Mouse (Mus musculus) midbrain, embryonic 15.5 days (tissue): ENCODE data around the gene Rmdn2. TPM values are rescaled to one million over a fixed set of nuclear protein-coding genes. Genes with fewer than 3 reads are reported as not detected.

ENCODE experiments used
- ATAC-seq: fragments of 200-750 bp; cut with Nextera tagmentation; replicated peaks from 2 replicates; pipeline ENCODE4 v1.8.0; 2017; ENCODE audit warnings: moderate TSS enrichment
- H3K27ac ChIP-seq: fragments of 300-500 bp; sonication (generic); 2 replicates; pipeline ENCODE4 v1.5.1; 2015; ENCODE audit warnings: mild to moderate bottlenecking, inconsistent platforms
- H3K27me3 ChIP-seq: fragments of 300-500 bp; sonication (generic); replicated peaks from 2 replicates; pipeline ENCODE4 v1.6.1; 2015; ENCODE audit warnings: inconsistent platforms
- H3K36me3 ChIP-seq: fragments of 300-500 bp; sonication (generic); replicated peaks from 2 replicates; pipeline ENCODE4 v1.6.1; 2015; ENCODE audit warnings: inconsistent platforms
- H3K4me1 ChIP-seq: fragments of 300-500 bp; sonication (generic); 2 replicates; pipeline ENCODE4 v1.6.1; 2015; ENCODE audit warnings: inconsistent platforms
- H3K4me2 ChIP-seq: fragments of 300-500 bp; sonication (generic); 2 replicates; pipeline ENCODE4 v1.6.1; 2015; ENCODE audit warnings: inconsistent platforms, mild to moderate bottlenecking, moderate library complexity
- H3K4me3 ChIP-seq: fragments of 300-500 bp; sonication (generic); 2 replicates; pipeline ENCODE4 v1.5.1; 2015; ENCODE audit warnings: mild to moderate bottlenecking, inconsistent platforms
- H3K9ac ChIP-seq: fragments of 300-500 bp; sonication (generic); 2 replicates; pipeline ENCODE4 v1.6.1; 2015; ENCODE audit warnings: mild to moderate bottlenecking, inconsistent platforms
- H3K9me3 ChIP-seq: fragments of 300-500 bp; sonication (generic); 2 replicates; pipeline ENCODE4 v1.6.1; 2016; ENCODE audit warnings: inconsistent platforms
- WGBS: fragments of 180-500 bp; shearing (Covaris S2); methylation state at CpG from one replicate; pipeline ENCODE4 v1.1.7; 2015; ENCODE audit warnings: mixed read lengths; 5-methylcytosine and 5-hydroxymethylcytosine counted together
- polyA plus RNA-seq: library from polyadenylated mRNA; unstranded; fragments of >200 nt; fragmentation: Nextera tagmentation; extraction: Ambion mirVana; gene quantifications from 2 replicates; pipeline ENCODE4 v1.2.1, GENCODE M21; 2015

Gene Rmdn2
- polyA plus RNA-seq, 1 experiment from 2014 or later = 8.6 TPM

DNA sequence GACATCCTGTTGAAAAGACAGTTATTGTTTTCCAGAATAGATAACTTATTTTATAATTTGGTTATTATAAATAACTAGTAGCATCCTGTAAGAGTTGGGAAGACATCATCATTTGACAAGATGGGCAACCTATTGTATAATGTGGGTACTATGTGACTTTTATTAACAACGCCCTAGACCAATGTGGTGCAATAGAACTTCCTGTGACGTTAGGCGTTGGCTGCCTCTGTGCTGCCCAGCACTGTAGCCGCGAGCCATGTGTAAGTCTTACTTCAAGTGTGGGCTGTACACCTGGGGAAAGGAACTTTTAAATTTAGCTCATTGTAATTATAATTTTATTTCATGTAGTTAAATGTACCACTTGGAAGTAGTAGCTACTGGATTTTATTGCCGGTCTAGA lies 10.4 kb downstream of the Rmdn2 start:
- WGBS = 96% methylated on average over 6 of the region's 6 CpGs
- Histone ChIP-seq H3K4me1 (no peaks in the 10 kb centered on the region), H3K27ac (no peak overlapping the region), H3K27me3 (no peaks in the 10 kb centered on the region), H3K4me3 (no peak overlapping the region), H3K9ac (no peak overlapping the region), H3K9me3 (no peaks in the 10 kb centered on the region), H3K36me3 (no peaks in the 10 kb centered on the region), H3K4me2 (no peak overlapping the region)
- no peak for ATAC-seq

DNA sequence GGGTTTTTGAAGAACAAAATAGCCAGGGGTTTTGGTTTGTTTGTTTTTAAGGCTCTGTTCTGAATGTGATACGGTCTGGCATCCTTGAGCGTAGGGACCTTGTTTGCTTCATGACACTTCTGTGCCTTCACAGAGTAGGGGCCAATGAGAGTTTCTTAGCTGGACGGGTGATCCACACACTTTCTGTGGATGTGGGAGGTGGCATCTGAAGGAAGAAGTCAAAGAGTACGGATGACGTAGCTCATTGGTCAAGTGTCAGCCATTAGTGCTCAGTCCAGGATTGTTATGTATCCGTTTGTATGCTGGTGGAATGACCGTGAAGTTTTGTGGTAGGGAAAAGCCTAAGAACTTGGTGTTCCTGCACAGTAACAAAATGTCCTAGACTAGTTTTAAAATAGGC lies 10.9 kb downstream of the Rmdn2 start:
- no peaks in the 10 kb centered on the region for H3K27me3 ChIP-seq
- H3K9ac ChIP-seq = no peak overlapping the region
- 89% methylated on average over 7 of the region's 7 CpGs for WGBS
- no peak overlapping the region for H3K4me2 ChIP-seq
- H3K4me1 ChIP-seq = no peaks in the 10 kb centered on the region
- no peak overlapping the region for H3K4me3 ChIP-seq
- H3K27ac ChIP-seq = no peak overlapping the region
- H3K9me3 ChIP-seq = no peaks in the 10 kb centered on the region
- H3K36me3 ChIP-seq = no peaks in the 10 kb centered on the region
- no peak for ATAC-seq

DNA sequence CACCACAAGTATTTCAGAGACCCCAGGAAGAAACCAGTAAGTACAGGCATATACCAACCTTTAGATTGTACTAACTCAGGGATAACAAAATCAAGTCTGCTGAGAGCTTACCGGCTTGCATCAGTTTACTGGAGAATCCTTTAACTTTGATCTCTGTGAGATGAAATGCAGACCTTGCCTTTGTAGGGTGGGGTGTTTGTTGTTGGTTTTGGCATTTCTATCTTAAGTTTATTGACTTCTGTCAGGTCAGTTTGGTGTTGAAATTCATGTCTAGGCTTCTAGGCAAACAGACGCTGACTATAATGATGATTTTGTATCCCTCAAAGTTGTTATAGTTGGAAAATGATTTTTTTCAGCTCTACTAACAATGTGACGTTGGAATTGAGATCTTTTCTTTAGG lies 12.2 kb downstream of the Rmdn2 start:
- 85% methylated on average over 3 of the region's 3 CpGs for WGBS
- no peak overlapping the region for H3K27ac ChIP-seq
- H3K4me1 ChIP-seq = no peaks in the 10 kb centered on the region
- H3K9me3 ChIP-seq = no peaks in the 10 kb centered on the region
- no peak for ATAC-seq
- no peaks in the 10 kb centered on the region for H3K27me3 ChIP-seq
- H3K4me3 ChIP-seq = no peak overlapping the region
- no peak overlapping the region for H3K9ac ChIP-seq
- H3K4me2 ChIP-seq = no peak overlapping the region
- H3K36me3 ChIP-seq = no peaks in the 10 kb centered on the region

- 75% methylated on average over 12 of the region's 12 CpGs for WGBS
- H3K4me1 ChIP-seq = no peaks in the 10 kb centered on the region
- no peak overlapping the region for H3K27ac ChIP-seq
- no peak overlapping the region for H3K4me3 ChIP-seq
- ATAC-seq = no peak
- H3K9me3 ChIP-seq = no peaks in the 10 kb centered on the region
- H3K4me2 ChIP-seq = no peak overlapping the region
- no peak overlapping the region for H3K9ac ChIP-seq
- H3K36me3 ChIP-seq = no peaks in the 10 kb centered on the region
- no peaks in the 10 kb centered on the region for H3K27me3 ChIP-seq
Observed at GRCm38 (mm10) chr17:79626241-79626816, 14.7 kb downstream of the Rmdn2 start.

DNA sequence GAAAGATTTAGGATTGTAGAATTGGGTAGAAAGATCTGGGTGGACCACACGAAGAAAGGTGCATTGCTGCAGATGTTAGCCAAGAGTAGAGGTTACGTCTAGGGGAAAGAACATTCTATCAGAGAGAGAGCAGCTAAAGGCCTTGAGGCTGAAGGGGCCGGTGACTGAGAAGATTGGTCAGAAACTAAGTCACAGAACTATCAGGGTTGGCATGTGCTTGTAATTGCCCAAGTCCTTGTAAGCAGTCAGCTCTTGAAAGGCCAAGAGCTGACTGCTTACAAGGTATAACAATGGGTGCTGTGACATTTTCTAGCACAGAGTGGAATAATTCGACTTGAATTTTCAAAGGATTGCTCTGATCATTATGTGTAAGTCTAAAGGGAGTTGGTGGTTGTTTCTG lies 38.2 kb downstream of the Rmdn2 start:
- 87% methylated on average over 4 of the region's 4 CpGs for WGBS
- no peak overlapping the region for H3K4me3 ChIP-seq
- H3K9ac ChIP-seq = no peak overlapping the region
- no peak overlapping the region for H3K27ac ChIP-seq
- no peak for ATAC-seq
- no peaks in the 10 kb centered on the region for H3K9me3 ChIP-seq
- H3K4me1 ChIP-seq = no peaks in the 10 kb centered on the region
- no peaks in the 10 kb centered on the region for H3K27me3 ChIP-seq
- no peaks in the 10 kb centered on the region for H3K36me3 ChIP-seq
- no peak overlapping the region for H3K4me2 ChIP-seq

DNA sequence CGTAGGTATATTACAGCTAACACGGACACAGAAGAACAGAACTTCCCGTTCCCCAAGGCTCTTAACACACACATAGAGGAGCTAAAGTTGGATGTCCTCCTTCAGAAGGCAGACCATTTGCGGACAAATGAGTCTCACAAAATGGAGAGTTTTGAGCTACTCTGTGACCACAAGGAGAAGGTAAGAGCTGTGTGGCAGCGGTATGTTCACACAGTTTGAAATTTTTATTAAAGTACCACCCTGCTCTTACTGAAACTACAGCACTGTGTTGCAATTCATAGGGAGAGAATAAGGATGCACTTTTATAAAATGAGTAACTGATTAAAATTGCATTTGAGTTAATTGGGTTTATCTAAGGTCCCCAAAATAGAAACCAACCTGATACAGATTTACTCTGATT lies 38.6 kb downstream of the Rmdn2 start:
- no peaks in the 10 kb centered on the region for H3K9me3 ChIP-seq
- no peak overlapping the region for H3K4me3 ChIP-seq
- H3K27ac ChIP-seq = no peak overlapping the region
- WGBS = 94% methylated on average over 5 of the region's 5 CpGs
- H3K36me3 ChIP-seq = no peaks in the 10 kb centered on the region
- no peak overlapping the region for H3K9ac ChIP-seq
- no peak overlapping the region for H3K4me2 ChIP-seq
- no peaks in the 10 kb centered on the region for H3K4me1 ChIP-seq
- no peaks in the 10 kb centered on the region for H3K27me3 ChIP-seq
- ATAC-seq = no peak

DNA sequence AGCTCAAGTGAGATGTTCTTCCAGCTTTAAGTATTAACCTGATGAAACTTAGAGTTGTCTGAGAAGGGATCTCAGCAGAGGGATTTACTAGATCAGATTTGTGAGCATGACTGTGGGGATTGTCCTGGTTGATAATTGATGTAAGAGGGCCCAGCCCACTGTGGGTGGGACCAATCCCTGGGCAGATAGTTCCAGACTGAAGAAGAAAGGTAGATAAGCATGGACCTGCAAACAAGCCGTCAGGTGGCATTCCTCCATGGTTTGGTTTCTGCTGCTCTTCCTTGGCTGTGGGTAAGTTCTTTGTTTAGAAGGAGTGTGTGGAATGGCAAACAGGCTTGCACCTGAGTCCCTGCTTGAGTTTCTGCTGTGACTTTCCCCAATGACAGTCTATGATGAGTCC lies 41.5 kb downstream of the Rmdn2 start:
- Histone ChIP-seq H3K4me3 (no peak overlapping the region), H3K4me2 (no peak overlapping the region), H3K36me3 (no peaks in the 10 kb centered on the region), H3K9ac (no peak overlapping the region), H3K27me3 (no peaks in the 10 kb centered on the region), H3K4me1 (no peaks in the 10 kb centered on the region), H3K27ac (no peak overlapping the region), H3K9me3 (no peaks in the 10 kb centered on the region)
- 89% methylated on average over 1 of the region's 1 CpGs for WGBS
- no peak for ATAC-seq

DNA sequence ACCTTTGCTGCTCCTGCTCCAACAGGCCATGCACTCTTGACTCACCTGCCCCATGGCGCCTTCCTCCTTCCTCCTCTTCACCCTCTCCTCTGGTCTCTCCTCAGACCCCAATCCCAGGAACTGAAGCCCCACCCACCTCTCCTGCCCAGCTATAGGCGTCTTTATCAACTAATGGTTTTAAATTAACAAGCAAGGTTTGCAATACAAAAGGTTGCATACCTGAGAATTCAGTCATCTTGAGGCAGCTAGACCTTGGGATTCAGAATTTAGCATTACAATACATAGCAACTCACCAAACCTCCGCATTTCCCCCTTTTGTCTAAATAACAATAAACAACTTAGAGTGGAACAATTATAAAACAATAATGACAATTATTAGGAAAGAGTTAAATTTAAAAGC lies 42.5 kb downstream of the Rmdn2 start:
- Histone ChIP-seq H3K36me3 (no peaks in the 10 kb centered on the region), H3K27ac (no peak overlapping the region), H3K4me1 (no peaks in the 10 kb centered on the region), H3K9me3 (no peaks in the 10 kb centered on the region), H3K4me2 (no peak overlapping the region), H3K27me3 (no peaks in the 10 kb centered on the region), H3K4me3 (no peak overlapping the region), H3K9ac (no peak overlapping the region)
- no peak for ATAC-seq
- WGBS = 66% methylated on average over 3 of the region's 3 CpGs

DNA sequence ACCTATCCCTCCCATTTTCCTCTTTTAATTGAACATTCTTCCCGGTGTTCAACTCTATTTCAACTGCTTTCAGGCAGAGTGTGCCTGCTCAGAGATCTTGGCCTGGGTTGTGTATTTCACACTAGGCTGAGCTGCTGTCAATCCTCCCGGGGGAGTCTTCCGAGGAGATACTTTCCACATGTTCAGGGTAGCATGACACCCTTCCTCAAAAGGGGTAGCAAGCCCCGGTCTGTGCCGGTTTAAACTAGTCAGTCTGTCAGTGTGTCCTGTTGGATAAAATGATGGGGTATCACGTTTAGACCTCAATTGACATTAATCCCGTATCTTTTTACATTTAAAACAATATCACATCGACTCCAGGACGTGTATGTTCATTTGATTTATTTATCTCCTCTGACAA lies 46.1 kb downstream of the Rmdn2 start:
- 74% methylated on average over 9 of the region's 9 CpGs for WGBS
- ATAC-seq = no peak
- H3K9me3 ChIP-seq = no peaks in the 10 kb centered on the region
- H3K27ac ChIP-seq = no peak overlapping the region
- H3K9ac ChIP-seq = no peak overlapping the region
- no peaks in the 10 kb centered on the region for H3K36me3 ChIP-seq
- no peaks in the 10 kb centered on the region for H3K27me3 ChIP-seq
- no peak overlapping the region for H3K4me3 ChIP-seq
- no peaks in the 10 kb centered on the region for H3K4me1 ChIP-seq
- no peak overlapping the region for H3K4me2 ChIP-seq

GRCm38 (mm10) chr17:79658452-79658851 lies 46.8 kb downstream of the Rmdn2 start:
- H3K4me2 ChIP-seq = no peak overlapping the region
- no peak overlapping the region for H3K27ac ChIP-seq
- WGBS = 57% methylated on average over 3 of the region's 3 CpGs
- no peaks in the 10 kb centered on the region for H3K27me3 ChIP-seq
- H3K9me3 ChIP-seq = no peaks in the 10 kb centered on the region
- no peaks in the 10 kb centered on the region for H3K36me3 ChIP-seq
- ATAC-seq = no peak
- no peak overlapping the region for H3K9ac ChIP-seq
- H3K4me3 ChIP-seq = no peak overlapping the region
- H3K4me1 ChIP-seq = no peaks in the 10 kb centered on the region

DNA sequence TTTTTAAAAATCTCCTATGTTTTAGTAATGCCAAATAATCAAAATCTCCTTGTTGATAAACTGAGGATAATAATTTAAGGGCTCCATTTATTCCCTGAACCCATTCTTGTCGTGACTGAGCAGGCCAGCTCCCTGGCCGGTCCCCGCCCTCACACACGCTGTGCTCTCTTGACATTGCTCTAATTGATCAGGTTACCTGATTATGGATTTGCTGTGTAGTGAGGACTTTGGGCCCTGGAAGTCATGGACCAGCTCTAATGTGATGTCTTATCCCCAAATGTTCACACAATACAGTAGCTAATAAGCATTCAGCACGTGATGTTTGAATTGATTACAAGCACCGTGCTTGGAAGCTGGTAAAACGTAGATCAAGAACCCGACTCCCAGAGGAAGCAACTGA lies 47.2 kb downstream of the Rmdn2 start:
- Histone ChIP-seq H3K27me3 (no peaks in the 10 kb centered on the region), H3K4me1 (no peaks in the 10 kb centered on the region), H3K27ac (no peak overlapping the region), H3K9me3 (no peaks in the 10 kb centered on the region), H3K9ac (no peak overlapping the region), H3K36me3 (no peaks in the 10 kb centered on the region), H3K4me2 (no peak overlapping the region), H3K4me3 (no peak overlapping the region)
- WGBS = 68% methylated on average over 8 of the region's 8 CpGs
- ATAC-seq = no peak

- Histone ChIP-seq H3K4me2 (no peak overlapping the region), H3K27me3 (no peaks in the 10 kb centered on the region), H3K36me3 (no peaks in the 10 kb centered on the region), H3K27ac (no peak overlapping the region), H3K4me1 (no peaks in the 10 kb centered on the region), H3K4me3 (no peak overlapping the region), H3K9me3 (no peaks in the 10 kb centered on the region), H3K9ac (no peak overlapping the region)
- 39% methylated on average over 7 of the region's 7 CpGs for WGBS
- ATAC-seq = no peak
Observed at GRCm38 (mm10) chr17:79661387-79661786, 49.7 kb downstream of the Rmdn2 start.

DNA sequence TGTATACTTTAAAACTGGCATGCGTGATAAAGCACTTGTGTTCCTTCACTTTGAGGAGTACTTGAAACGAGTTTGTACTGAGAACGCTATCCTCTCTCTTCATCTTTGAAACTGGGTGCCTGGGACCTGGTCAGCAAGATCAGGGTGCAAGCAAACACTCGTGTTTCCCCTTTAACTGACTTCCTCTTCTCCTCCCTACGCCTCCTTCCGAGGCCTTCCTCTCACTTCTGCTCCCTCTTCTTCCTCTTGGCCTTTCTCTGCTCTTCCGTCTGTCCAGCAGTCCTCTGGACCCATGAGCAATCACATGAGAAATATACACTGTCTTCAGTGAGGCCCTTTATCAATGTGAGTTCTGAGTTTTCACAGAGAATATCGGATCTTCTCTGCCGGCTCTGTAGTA lies 50.2 kb downstream of the Rmdn2 start:
- Histone ChIP-seq H3K9ac (no peak overlapping the region), H3K36me3 (no peaks in the 10 kb centered on the region), H3K4me2 (no peak overlapping the region), H3K9me3 (no peaks in the 10 kb centered on the region), H3K27me3 (no peaks in the 10 kb centered on the region), H3K4me3 (no peak overlapping the region), H3K4me1 (no peaks in the 10 kb centered on the region), H3K27ac (no peak overlapping the region)
- 81% methylated on average over 9 of the region's 9 CpGs for WGBS
- ATAC-seq = no peak
